Mouse (Mus musculus) midbrain, embryonic 16.5 days (tissue): ENCODE data around the gene Zfand5. TPM values are rescaled to one million over a fixed set of nuclear protein-coding genes. Genes with fewer than 3 reads are reported as not detected.

Source experiments
- ATAC-seq: fragments of 200-750 bp; cut with Nextera tagmentation; 2 replicates; pipeline ENCODE4 v1.8.0; 2017; ENCODE audit warnings: moderate TSS enrichment
- H3K27ac ChIP-seq: fragments of 300-500 bp; sonication (generic); 2 replicates; pipeline ENCODE4 v1.5.1; 2014; ENCODE audit warnings: mild to moderate bottlenecking, low read length, mixed read lengths
- H3K27me3 ChIP-seq: fragments of 300-500 bp; sonication (generic); 2 replicates; pipeline ENCODE4 v1.6.1; 2014; ENCODE audit warnings: low read depth, low read length, mixed read lengths; ENCODE audit not compliant: control insufficient read depth, insufficient read depth
- H3K36me3 ChIP-seq: fragments of 300-500 bp; sonication (generic); 2 replicates; pipeline ENCODE4 v1.6.1; 2014; ENCODE audit warnings: mild to moderate bottlenecking, low read length, moderate library complexity, mixed read lengths; ENCODE audit not compliant: control insufficient read depth, insufficient read depth
- H3K4me1 ChIP-seq: fragments of 300-500 bp; sonication (generic); 2 replicates; pipeline ENCODE4 v1.6.1; 2014; ENCODE audit warnings: mild to moderate bottlenecking, low read length, mixed read lengths; ENCODE audit not compliant: control insufficient read depth, insufficient read depth
- H3K4me2 ChIP-seq: fragments of 300-500 bp; sonication (generic); 2 replicates; pipeline ENCODE4 v1.6.1; 2014; ENCODE audit warnings: mild to moderate bottlenecking, low read length, mixed read lengths
- H3K4me3 ChIP-seq: fragments of 300-500 bp; sonication (generic); 2 replicates; pipeline ENCODE4 v1.5.1; 2014; ENCODE audit warnings: low read depth, mild to moderate bottlenecking, low read length, moderate library complexity, mixed read lengths
- H3K9ac ChIP-seq: fragments of 300-500 bp; sonication (generic); 2 replicates; pipeline ENCODE4 v1.6.1; 2014; ENCODE audit warnings: low read depth, low read length, mixed read lengths
- H3K9me3 ChIP-seq: fragments of 300-500 bp; sonication (generic); replicated peaks from 2 replicates; pipeline ENCODE4 v1.6.1; 2014; ENCODE audit warnings: mild to moderate bottlenecking, low read length, mixed read lengths; ENCODE audit not compliant: control insufficient read depth, poor library complexity, severe bottlenecking
- WGBS: fragments of 180-500 bp; shearing (Covaris S2); extraction: QIAGEN DNeasy Blood & Tissue Kit; methylation state at CpG from one replicate; pipeline ENCODE4 v1.1.7; 2014; 5-methylcytosine and 5-hydroxymethylcytosine counted together
- polyA plus RNA-seq: library from polyadenylated mRNA; unstranded; fragments of >200 nt; fragmentation: Nextera tagmentation; extraction: Ambion mirVana; gene quantifications from 2 replicates; pipeline ENCODE4 v1.2.1, GENCODE M21; 2015

Gene Zfand5
- polyA plus RNA-seq, 1 experiment from 2014 or later, result 133 TPM

DNA sequence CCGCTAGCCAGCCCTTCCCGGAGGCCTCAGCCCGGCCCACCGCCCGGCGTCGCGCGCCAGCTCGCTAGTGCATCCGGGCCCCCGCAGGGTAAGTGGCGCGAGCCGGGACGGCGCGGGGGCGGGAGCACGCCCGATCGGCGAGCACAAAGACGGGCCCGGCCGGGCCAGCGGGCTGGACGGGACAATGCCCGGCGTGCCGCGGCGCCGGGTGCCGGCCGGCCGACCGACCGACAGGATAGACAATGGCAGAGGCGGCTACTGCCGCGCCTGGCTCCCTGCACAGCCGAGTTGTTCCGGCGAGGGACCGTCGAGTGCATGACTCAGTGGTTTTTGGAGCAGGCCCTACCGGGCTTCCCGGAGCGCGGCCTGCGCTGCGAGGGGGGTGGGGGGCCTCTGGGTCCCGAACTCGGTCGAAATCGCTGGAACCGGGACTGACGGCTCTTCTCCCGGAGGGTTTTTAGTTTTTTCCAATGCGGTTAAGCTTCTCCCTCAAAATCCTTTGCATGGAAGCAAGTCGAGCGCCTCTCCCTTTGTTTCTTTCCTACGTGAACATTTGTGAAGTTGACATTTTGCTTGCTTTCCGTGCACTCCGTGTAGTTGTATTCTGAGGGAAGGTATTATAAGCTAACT is 692 bp downstream of the Zfand5 start:
- H3K9ac ChIP-seq, result peak overlapping the region; percentile 99
- under 1% methylated on average over 62 of the region's 66 CpGs for WGBS
- H3K27me3 ChIP-seq, result no peaks in the 10 kb centered on the region
- peaks cover 17% of the 10 kb centered on the region for H3K4me1 ChIP-seq
- no peaks in the 10 kb centered on the region for H3K36me3 ChIP-seq
- H3K9me3 ChIP-seq, result no peaks in the 10 kb centered on the region
- H3K4me2 ChIP-seq, result peak overlapping the region; percentile 34
- peak overlapping the region; percentile 99 for H3K27ac ChIP-seq
- peak overlapping the region; percentile 95 for H3K4me3 ChIP-seq
- ATAC-seq, result no peak; the same call in 1 of the 2 replicates

DNA sequence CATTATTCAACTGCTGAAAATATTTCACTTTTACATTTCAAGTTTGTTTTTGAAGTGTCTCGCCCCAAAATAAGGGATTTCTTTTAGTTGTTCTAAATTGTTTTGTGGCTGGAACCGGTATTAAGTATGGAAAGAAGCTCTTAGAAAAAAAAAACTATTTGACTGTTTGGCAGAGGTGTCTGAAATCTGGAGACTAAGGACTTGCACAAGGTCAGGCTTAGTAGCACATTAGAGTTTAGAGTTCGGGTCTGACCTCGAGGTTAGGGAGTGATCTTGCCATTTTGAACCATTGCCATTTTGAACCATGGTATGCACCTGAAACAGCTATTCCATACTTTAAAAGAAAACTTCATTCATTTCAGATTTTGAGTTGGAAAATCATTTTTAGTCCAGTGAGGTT is 1.4 kb downstream of the Zfand5 start:
- Histone ChIP-seq H3K36me3 (no peaks in the 10 kb centered on the region), H3K9ac (peak overlapping the region; percentile 54), H3K9me3 (no peaks in the 10 kb centered on the region), H3K4me2 (peak overlapping the region; percentile 79), H3K4me1 (peaks cover 17% of the 10 kb centered on the region), H3K4me3 (peak overlapping the region; percentile 95), H3K27ac (no peak overlapping the region), H3K27me3 (no peaks in the 10 kb centered on the region)
- under 1% methylated on average over 4 of the region's 4 CpGs for WGBS
- no peak for ATAC-seq

GRCm38 (mm10) chr19:21274181-21274591 is 2.1 kb downstream of the Zfand5 start:
- peaks cover 17% of the 10 kb centered on the region for H3K4me1 ChIP-seq
- H3K4me3 ChIP-seq, result peak overlapping the region; percentile 95
- H3K27me3 ChIP-seq, result no peaks in the 10 kb centered on the region
- no peaks in the 10 kb centered on the region for H3K9me3 ChIP-seq
- H3K27ac ChIP-seq, result peak overlapping the region; percentile 26; the same call in 1 of the 2 replicates
- peak overlapping the region; percentile 79 for H3K4me2 ChIP-seq
- 0% methylated on average over 2 of the region's 2 CpGs for WGBS
- no peaks in the 10 kb centered on the region for H3K36me3 ChIP-seq
- peak overlapping the region; percentile 54 for H3K9ac ChIP-seq
- no peak for ATAC-seq

DNA sequence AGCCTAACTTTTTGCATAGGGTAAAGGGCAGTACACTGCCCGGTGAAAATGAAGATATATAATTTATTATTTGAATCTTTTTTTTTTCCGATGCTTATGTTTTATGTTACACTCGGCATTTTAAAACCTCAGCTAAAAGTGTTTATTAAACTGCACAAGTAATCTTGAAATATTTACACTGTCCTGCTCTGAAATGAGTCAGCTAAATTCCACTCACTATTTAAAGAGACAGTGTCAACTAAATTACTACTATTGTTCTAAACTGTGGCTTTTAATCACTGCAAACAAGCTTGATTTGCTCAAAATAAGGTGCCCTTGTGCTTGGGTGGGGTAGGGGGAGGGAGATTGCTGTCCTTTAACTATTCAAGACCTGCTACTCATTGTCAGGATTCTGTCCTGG is 2.6 kb downstream of the Zfand5 start:
- Histone ChIP-seq H3K9ac (peak overlapping the region; percentile 54), H3K36me3 (no peaks in the 10 kb centered on the region), H3K9me3 (no peaks in the 10 kb centered on the region), H3K4me1 (peaks cover 17% of the 10 kb centered on the region), H3K27ac (no peak overlapping the region), H3K4me2 (peak overlapping the region; percentile 79), H3K27me3 (no peaks in the 10 kb centered on the region), H3K4me3 (peak overlapping the region; percentile 95)
- WGBS, result 24% methylated on average over 3 of the region's 3 CpGs
- no peak for ATAC-seq

DNA sequence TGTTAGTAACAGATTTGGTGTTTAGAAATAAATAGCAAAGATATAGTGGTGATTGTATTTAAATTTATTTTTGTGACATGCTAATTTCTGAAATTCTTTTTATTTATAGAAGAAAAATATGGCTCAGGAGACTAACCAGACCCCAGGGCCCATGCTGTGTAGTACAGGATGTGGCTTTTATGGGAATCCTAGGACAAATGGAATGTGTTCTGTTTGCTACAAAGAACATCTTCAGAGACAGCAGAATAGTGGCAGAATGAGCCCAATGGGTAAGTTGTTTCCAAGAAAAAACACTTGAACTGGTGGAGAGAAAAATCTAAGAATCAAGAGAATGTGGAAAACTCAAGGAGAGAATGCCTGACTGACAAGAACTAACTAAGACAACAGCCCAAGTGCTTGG is 4.2 kb downstream of the Zfand5 start:
- Histone ChIP-seq H3K36me3 (no peaks in the 10 kb centered on the region), H3K4me3 (no peak overlapping the region), H3K9me3 (no peaks in the 10 kb centered on the region), H3K27me3 (no peaks in the 10 kb centered on the region), H3K27ac (no peak overlapping the region), H3K4me1 (peaks cover 17% of the 10 kb centered on the region), H3K4me2 (no peak overlapping the region), H3K9ac (no peak overlapping the region)
- no peak for ATAC-seq

DNA sequence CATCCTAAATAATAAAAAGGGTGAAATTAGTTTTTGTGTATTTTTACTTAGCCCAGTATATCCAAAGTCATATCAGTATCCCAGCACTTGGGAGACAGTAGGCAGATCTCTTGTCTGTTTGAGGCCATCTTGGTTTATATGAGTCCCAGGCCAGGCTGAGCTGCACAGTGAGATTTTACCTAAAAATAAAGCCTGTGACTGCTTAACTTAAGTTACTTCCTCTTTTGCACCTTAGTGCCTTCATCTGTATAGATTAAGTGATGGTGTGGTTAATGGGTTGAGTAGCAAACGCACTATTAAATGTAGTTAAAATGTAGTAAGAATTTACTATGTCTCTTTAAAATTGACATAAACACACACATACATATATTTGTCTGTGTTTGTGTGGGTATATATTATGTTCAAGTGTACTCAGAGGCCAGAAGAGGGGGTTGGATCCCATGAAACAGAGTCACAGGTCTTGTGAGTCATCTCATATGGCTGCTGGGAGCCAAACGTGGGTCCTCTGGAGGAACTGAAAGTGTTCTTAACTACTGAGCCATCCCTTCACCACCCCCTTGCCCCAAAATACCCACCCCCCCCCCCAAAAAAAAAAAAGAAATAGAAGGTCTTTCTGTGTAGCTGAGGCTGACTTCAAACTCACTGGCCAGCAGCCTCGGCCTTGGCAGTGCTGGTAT is 14.5 kb downstream of the Zfand5 start:
- no peaks in the 10 kb centered on the region for H3K4me1 ChIP-seq

DNA sequence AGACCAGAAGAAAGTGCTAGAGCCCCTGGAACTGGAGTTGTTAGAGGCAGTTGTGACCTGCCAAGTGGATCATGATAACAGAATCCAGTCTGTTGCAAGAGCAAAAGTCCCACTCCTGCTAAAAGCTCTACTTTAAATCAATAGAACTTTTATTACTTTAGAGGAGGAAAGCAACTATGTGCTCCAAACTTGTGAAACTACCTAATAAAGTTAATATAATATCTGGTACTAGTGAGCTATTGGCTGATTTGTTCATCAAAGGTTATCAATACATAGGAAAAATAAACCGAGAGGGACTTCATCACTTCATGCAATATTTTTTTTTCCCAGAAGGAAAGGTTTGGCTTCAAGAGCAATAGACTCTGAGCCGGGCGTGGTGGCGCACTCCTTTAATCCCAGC is 25.3 kb downstream of the Zfand5 start:
- no peaks in the 10 kb centered on the region for H3K9me3 ChIP-seq
- no peak overlapping the region for H3K27ac ChIP-seq
- H3K4me2 ChIP-seq, result no peak overlapping the region
- H3K9ac ChIP-seq, result no peak overlapping the region
- H3K27me3 ChIP-seq, result no peaks in the 10 kb centered on the region
- no peaks in the 10 kb centered on the region for H3K36me3 ChIP-seq
- H3K4me3 ChIP-seq, result no peak overlapping the region
- 97% methylated on average over 4 of the region's 4 CpGs for WGBS
- H3K4me1 ChIP-seq, result no peaks in the 10 kb centered on the region
- ATAC-seq, result no peak

More for the DNA sequence above, 14.5 kb downstream of the Zfand5 start:
- no peak overlapping the region for H3K4me2 ChIP-seq
- H3K4me3 ChIP-seq, result no peak overlapping the region
- no peak for ATAC-seq
- H3K27ac ChIP-seq, result no peak overlapping the region
- no peak overlapping the region for H3K9ac ChIP-seq
- WGBS, result 92% methylated on average over 3 of the region's 3 CpGs
- H3K27me3 ChIP-seq, result no peaks in the 10 kb centered on the region
- H3K36me3 ChIP-seq, result peaks cover 13% of the 10 kb centered on the region
- no peaks in the 10 kb centered on the region for H3K9me3 ChIP-seq

- no peaks in the 10 kb centered on the region for H3K4me1 ChIP-seq
- no peak for ATAC-seq
- no peak overlapping the region for H3K4me3 ChIP-seq
- WGBS, result 60% methylated on average over 3 of the region's 3 CpGs
- H3K9ac ChIP-seq, result no peak overlapping the region
- no peaks in the 10 kb centered on the region for H3K27me3 ChIP-seq
- H3K9me3 ChIP-seq, result no peaks in the 10 kb centered on the region
- no peaks in the 10 kb centered on the region for H3K36me3 ChIP-seq
- no peak overlapping the region for H3K27ac ChIP-seq
- H3K4me2 ChIP-seq, result no peak overlapping the region
Observed at GRCm38 (mm10) chr19:21301787-21302186, 29.7 kb downstream of the Zfand5 start.

DNA sequence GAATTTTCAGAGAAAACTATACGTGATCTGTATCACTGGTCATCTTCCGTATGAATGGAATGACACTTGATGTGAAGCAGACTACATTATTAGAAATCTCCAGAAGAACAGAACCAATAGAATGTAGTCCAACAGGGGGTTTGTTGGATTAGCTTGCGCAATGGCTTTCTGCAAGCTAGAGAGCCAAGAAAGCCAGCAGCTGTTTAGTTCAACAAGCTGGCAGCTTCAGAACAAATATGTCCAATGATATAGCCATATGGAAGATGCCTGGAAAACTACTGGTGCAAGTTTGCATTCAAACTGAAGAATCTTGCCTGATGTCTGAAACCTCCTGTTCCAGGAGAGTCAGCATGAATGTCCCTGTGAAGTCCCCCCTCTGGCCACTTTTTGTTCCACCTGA is 35.7 kb downstream of the Zfand5 start:
- Histone ChIP-seq H3K9ac (no peak overlapping the region), H3K4me3 (no peak overlapping the region), H3K9me3 (no peaks in the 10 kb centered on the region), H3K36me3 (no peaks in the 10 kb centered on the region), H3K4me1 (no peaks in the 10 kb centered on the region), H3K4me2 (no peak overlapping the region), H3K27me3 (no peaks in the 10 kb centered on the region), H3K27ac (no peak overlapping the region)
- ATAC-seq, result no peak
- 94% methylated on average over 3 of the region's 3 CpGs for WGBS
